Mouse (Mus musculus) left cerebral cortex, adult 11 months (tissue): Measurements from ENCODE around the gene Areg.

Experiments used
- DNase-seq: peaks from one replicate; pipeline ENCODE4 v3.0.0; 2022; ENCODE audit warnings: low spot score

The Areg gene

GRCm38 (mm10) chr5:91166601-91167000, 27.2 kb downstream of the Areg start:
- DNase-seq: no peak

- DNase-seq: no peak
These were observed 37.0 kb downstream of the Areg start for GRCm38 (mm10) chr5:91176397-91176796.

DNA sequence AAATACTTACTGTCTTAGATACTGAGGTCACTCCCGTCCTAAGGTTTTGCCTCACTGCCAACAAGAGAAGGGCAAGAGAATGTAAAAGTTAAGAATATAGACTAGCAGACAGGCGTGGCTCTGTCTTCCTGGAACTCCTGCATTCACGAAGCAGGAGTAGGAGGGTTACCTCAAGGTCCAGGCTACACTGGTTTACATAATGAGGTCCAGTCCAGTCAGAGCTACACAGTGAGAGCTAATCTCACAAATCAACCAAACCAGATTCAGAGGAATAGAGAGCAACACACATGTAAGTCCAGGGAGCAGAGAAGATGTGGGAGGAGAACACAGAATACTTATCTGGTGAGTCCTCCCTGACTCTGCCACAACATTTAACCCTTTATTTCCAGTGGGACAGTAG, 55.2 kb downstream of the Areg start:
- DNase-seq: no peak
